Mouse (Mus musculus) cortical plate, adult 2 months (tissue): Measurements from ENCODE around the gene Marveld1.

ENCODE experiments used
- CTCF ChIP-seq: fragments of 200-500 bp; IDR thresholded peaks from 2 replicates; pipeline ENCODE4 v1.5.1; 2011; ENCODE audit warnings: mild to moderate bottlenecking, control low read depth, low read length; ENCODE audit not compliant: insufficient read depth; ENCODE audit errors: extremely low read depth
- POLR2A ChIP-seq: fragments of 200-500 bp; IDR thresholded peaks from 2 replicates; pipeline ENCODE4 v1.6.1; 2011; ENCODE audit warnings: mild to moderate bottlenecking, low read length, control low read depth; ENCODE audit not compliant: insufficient read depth; ENCODE audit errors: extremely low read depth

DNA sequence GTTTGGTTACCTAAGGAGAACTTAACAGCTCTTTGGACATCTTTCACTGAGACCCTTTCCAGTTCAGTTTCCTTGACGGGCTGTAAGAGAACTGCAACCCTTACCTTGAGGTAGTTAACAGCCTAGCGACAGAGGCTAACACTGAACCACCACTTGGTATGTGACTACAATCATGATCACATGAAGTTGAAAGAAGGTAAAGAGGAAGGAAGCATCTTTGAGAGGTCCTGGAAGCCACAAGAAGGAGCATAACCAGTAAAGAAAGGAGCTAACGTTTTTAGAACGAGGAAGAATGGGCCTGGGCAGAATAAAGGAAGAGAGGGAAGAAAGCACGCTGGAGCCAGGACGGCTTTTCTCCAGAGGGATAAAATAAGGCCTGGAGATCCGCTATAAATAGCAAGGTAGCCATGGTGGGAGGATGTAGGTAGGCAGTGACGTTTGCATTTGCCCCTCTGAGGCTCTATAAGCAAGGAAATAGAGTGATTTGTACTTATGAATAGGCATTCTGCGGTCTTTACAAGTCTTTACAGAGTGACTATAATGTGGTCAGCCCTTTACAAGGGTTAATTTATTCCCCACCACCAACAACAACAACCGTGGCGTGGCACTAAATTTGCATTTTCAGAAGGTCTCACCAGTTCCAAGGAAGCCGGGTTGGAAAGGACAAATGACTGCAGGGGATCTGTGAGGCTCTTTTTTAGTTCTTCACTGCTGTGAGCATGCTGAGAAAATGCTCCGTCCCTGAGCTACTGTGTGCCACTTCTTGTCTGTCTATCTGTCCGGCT, 17.5 kb upstream of the Marveld1 start:
- TF ChIP-seq CTCF (no peak), POLR2A (no peak)
